Mouse (Mus musculus) liver, embryonic 14.5 days (tissue): ENCODE results near the gene Usp12.

Experiments used
- CTCF ChIP-seq: IDR thresholded peaks from 2 replicates; pipeline ENCODE4 v1.5.1; 2016; ENCODE audit warnings: antibody characterized with exemption, low read depth, control low read depth
- EP300 ChIP-seq: IDR thresholded peaks from 2 replicates; pipeline ENCODE4 v1.6.1; 2016; ENCODE audit warnings: antibody characterized with exemption, low read depth

DNA sequence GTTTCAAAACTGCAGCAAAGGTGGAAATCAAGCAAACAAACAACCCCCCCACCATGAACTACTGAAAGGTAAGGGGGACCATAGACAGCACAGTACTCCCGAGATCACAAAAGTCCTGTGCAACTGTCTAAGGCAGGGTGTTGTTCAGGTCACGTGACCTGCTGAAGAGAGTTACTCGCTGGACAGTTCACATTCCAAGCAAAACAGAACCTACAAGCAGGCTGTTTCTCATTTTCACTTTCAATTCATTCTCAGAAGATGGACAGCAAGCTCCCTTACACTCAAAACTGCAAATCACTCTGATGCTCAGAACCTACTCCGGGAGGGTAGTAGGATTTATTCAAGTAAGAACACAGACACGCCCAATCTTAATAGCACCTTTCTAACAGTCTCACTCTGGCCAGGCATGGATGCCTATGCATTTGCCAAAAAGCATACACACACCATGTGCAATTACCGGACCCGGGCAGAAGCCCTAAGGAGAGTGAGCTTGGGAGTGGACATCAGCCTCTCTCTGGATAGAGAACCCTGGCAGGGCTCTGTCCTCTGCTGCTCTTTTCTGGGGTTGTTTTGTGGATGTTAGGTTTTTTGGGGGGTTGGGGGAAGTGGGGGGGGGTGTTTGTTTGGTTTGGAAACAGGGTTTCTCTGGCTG is 2.5 kb downstream of the Usp12 start:
- TF ChIP-seq CTCF (no peak), EP300 (no peak)
